Mouse (Mus musculus) frontal cortex, postnatal 25 days (tissue): Measurements from ENCODE around the gene Supt4a.
A peak's percentile ranks its signal among the peaks of the same experiment; 100 is the strongest.

Source experiments
- DNase-seq, 2 experiments: peaks; one replicate each; pipeline ENCODE4 v3.0.0; 2022; ENCODE audit warnings: low spot score in 2 of 2

Gene Supt4a

DNA sequence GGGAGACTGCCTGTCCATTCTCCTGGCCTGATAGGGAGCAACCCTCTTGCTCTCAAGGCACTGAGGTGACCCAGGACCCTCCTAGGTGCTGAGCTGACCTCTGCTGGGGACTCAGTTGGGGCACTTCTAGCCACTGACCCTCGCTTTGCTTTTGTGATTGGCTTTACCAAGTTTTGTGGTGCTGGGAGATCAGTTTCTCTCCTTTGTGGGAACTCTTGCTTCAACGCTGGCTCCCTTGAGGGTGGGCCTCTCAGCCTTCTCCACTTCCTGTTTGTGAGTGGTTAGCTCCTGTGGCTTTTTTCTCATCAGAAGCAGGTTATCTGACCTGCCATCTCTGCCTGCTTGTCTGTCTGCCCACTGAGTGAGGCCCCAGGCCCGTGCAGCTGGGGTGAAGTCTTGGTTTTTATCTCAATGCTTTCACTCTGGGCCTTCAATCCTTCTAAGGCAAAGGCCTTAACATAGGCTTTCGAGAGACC, 14.2 kb downstream of the Supt4a start:
- no peak for DNase-seq

DNA sequence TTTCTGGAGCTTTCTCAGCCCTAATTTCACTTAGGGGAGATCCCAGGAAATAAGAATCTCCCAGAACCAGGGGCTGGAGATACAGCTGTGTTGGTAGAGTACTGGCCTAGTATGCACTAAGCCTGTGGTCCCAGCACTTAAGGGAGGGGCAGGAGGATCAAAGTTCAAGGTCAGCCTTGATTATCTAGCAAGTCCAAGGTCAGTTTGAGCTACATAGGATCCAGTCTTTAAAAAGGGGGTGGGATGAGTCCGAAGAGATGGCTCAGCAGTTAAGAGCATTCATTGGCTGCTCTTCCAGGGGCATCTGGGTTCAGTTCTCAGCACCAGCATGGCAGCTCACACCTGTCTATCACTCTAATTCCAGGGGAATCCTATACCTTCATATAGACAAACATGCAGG, 15.0 kb downstream of the Supt4a start:
- no peak for DNase-seq

DNA sequence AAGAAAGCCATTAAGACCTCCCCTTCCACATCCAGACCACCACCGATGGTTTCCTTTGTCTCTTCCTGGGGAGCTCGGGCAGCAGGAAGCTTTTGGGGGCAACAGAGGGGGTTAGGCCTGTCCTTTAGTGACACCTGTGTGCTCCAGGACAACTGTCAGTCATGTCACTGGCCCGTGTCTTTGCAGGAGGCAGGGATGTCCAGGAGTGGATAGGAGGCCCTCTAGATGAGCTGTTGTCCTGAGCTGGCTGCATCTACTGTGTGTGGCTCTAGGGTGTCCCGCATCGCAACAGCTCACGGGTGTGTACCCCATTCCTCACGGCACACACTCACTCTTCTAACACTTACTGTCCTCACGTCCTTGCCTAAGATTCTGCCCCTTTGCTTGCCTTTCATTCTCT, 15.9 kb downstream of the Supt4a start:
- no peak for DNase-seq

DNA sequence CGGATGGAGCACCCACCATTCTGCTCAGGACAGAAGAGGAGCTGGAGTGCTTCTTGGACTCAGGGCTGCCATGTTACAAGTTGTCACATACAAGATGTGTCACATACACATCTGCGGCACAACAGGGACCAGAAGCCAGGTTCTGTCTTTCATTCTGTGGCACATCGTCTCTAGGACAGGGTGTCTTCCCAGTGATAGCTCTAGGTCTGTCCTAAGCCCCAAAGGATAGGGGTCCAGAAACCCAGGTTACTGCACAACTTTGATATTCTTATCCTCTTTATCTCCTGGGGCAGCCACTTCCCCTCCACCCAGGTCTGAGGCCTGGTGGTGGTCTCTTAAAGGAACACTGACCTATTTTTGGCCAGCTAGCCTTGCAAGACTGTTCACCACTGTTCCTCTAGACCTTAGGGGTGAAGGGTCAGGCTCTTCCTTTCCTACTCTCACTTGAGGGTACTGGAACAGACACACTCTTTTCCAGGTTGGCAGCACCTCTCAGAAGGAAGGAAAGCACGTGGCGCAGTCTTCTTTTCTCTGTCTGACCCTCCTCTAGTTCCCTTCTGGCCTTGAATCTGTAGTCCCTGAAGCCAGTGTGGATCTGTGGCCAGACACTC, 16.6 kb downstream of the Supt4a start:
- DNase-seq: no peak

DNA sequence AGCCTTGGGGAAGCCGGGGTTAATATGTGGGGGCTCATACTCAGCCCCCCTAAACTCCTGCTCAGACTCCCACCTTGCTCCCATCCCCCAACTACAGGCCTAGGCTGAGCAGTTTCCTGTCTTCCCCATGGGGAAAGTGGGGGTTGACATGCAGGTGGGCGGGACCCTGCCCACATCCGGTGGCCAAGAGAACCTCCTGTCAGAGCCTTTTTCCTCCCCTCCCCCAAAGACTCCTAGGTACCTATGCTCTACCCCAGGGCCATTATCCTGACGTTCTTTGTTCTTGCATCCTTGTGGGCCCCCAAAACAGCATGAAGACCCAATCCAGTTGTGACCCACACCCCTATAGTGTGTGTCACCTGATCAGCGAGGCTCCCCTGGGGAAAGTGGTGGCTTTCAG, 17.3 kb downstream of the Supt4a start:
- DNase-seq: no peak

DNA sequence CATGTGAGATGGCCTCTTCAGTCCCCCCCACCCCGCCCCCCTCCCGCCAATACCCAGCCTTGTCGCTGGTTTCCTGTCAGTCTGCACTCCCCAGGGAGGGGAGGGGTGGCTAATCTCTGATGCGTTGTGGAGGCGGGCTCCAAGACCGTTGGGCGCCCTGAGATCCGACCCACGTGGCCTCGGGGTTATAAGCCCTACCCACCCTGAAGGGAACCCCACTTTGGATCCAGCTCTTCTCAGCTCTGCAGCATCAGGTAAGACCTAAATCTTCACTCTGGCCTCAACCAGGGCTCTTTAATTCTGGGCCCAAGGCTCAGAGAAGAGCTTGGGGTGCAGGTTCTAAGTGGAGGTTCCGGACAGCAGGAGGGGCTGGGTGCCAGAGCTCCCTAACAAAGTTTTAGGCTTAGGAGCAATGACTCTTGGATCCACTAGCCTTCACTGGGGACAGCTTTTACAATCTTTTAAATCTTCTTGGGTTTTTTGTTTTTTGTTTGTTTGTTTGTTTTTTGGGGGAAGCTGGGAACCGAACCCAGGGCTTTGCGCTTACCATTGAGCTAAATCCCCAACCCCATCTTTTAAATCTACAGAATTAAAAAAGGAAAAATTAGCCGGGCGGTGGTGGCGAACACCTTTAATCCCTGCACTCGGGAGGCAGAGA, 18.1 kb downstream of the Supt4a start:
- DNase-seq: no peak

DNA sequence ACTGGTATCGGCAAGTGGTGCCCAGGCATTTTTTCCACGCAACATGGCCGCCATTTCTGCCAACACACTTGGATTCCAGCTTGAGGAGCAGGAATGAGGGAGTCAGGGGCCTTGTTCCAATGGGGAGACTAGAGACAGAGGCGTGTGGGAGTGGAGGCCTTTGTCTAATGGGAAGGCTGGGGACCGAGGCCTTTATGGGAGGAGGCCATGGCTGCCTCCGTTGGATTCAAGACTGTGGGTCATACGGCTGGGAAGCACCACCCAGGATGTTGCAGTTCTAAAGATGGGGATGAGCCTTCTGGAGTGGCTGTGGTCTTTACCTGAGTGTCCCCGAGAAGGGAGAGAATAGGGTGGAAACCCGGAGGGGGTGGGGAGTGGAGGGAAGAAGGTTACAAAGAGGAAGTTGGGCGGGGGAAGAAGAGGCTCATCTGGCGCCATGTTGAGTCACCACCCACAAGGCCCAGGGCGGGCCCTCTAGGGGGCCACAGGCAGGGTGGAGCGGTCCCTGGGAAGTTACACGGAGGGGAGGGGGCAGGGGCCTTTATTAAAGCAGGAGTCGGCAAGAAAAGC, 19.0 kb downstream of the Supt4a start:
- no peak for DNase-seq

DNA sequence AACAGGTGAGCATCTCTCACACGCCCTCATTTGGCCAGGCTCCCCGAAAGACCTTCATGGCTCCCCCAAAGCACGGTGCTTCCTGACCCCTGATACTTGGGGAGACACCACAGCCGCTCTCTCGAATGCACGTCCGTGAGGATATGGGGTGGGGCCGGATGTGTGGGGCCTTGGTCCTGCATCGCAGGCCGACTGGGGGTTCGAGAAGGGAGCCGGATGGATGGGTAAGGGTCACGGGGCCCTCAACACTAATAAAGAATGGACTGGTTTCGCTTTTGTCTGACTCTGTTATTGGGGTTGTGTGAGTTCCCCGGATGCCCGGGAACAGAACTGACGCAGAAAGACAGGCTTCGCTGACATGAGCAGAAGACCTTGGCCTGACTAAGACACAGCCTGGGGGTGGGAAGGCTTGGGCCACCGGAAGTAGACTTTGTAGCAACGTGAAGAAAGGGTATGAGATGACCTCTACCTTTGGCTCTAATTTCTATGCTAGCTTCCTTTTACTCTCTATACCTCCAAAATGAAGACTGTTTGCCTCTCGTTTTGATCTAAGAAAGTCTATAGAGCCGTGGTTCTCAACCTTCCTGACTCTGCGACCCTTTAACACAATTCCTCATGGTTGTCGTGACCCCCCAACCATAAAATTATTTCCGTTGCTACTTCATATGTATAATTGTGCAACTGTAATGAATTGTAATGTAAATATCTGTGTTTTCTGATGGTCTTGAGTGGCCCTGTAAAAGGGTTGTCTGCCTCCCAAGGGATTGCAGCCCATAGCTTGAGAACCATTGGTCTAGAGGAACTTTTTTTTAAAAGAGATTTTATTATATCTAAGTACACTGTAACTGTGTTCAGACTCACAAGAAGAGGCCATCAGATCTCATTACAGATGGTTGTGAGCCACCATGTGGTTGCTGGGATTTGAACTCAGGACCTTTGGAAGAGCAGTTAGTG, 19.9 kb downstream of the Supt4a start:
- no peak for DNase-seq

DNA sequence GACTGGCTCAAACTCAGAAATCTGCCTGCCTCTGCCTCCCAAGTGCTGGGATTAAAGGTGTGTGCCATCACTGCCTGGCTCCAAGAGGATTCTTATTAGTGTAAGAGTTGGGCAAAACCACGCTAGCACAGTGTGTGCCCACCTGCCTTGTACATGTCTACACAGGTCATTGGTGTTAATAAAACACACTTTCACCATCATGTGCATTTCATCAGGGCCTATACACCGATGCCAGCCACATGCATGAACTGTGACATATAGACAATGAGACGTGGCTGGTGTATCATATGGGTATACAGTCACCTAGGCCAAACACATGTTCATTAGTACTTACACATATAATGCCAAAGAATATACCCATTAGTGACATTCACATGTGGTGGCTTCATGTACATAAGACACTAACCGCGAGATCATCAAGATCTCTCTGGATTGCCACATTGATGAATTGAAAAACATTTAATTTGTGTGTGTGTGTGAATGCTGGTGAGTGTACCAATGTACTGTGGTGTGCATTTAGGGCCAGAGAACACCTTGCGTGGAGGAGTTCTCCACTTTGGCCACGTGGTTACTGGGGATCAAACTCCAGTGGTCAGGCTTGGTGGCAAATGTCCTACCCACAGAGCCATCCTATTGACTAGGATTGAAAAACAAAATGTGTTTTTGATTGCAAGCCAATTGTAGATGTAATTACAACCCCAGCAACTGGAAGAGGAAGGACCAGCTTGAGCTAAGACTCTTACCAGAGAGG, 21.0 kb downstream of the Supt4a start:
- no peak for DNase-seq

DNA sequence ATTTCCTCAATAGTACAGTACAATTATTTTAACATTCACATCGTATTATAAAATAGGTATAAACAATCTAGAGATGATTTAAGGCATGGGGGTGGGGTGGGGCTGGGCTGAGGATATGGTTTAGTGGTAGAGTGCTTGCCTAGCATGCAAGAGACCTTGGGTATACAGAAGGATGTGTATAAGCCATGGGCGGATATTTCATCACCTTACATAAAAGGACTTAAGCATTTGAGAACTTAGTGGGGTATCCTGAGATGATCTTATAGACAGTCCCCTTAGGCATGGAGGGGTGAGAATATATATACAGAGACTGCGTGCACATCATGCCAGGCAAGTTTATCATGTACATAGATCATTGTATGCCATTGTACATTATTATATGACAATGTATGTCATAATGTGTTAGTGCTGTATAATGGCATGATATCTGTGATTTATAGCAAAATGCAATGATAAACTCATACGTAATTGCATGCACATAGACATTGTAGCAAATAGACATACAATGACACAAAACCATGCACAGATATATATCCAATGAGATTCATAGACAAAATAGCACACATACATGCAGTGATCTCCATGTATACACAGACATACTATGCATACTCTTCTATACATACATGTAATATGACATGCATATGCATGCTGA, 21.7 kb downstream of the Supt4a start:
- DNase-seq: no peak

DNA sequence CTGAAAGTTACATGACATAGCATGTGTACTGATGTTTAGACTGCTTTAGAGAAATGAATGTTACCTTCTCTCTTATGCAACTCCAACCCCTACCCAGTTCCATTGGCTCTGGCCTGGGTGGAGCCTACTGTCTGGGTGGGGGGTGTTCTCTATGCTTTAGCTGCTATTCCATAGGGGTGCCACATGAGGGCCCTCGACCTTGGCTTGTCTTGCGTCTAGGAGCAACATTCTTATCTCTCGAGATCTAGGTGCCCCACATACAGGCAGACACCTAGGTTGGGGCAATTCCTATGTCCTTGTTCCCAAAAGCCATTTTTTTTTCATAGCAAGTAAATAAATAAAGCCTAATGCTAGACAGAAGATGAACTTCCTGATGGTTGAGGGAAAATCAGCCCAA, 22.3 kb downstream of the Supt4a start:
- DNase-seq: peak in 1 of 2 experiments; percentile 37

DNA sequence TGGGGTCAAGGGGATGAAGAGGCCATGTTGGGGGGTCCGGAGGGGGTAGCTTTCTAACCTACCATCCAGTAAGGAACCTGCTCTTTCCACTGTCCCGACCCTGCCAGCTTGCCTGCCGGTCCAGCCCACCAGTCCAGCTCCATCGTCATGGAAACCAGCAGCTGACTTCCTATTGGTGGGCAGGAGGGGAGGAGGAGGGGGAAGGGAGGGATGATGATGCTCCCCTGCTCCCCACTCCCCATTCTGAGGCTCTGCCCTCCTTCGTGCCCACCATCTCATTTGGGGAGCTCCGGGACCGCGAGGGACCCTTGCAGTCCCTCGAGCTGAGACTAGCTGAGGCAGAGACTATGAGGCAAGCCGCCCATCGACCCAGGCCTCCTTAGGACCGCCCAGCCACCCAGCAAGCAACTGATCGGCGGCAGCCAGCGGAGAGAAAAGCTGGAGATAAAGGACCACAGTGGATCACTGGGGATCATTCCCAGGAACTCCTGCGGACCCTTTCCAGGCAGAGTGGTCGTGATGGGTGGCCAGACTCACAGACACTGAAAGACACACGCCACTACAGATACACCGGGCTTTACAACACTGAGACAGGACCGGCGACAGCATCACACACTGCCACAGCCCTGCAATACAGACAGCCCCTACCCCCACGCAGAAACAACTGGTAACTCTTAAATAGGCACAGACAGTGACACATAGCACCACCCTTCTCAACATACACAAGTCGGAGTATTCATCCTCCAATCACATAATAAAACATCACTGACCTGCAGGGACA, 23.1 kb downstream of the Supt4a start, which contains the start of gene Tspoap1:
TSS of gene Tspoap1 (plus strand) at position 241 of the 781 bp plus-strand sequence.
- DNase-seq: peak in 1 of 2 experiments; percentile 47

DNA sequence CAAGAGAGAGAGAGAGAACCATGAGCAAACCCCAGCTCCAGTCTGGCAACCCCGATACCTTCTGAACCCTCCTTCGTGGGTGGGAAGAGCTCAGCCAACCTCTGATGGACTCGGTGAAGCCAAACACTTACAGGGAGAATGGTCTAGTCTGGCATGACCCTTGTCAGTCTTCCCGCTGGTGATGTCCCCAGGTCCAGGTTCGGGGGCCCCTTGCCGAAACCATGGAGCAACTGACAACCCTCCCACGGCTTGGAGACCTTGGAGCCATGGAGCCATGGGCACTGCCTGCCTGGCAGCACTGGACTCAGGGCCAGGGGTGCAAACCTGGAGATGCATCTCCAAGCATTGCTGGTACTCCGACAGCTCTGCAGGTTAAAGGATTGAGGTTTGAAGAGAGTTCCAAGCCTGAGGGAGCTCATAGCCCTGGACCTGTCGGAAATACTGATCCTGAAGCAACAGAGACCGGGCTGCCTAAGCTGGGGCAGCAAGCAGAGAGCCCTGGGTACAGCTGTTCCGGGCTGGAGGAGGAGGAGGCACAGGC, 23.9 kb downstream of the Supt4a start:
- no peak for DNase-seq

DNA sequence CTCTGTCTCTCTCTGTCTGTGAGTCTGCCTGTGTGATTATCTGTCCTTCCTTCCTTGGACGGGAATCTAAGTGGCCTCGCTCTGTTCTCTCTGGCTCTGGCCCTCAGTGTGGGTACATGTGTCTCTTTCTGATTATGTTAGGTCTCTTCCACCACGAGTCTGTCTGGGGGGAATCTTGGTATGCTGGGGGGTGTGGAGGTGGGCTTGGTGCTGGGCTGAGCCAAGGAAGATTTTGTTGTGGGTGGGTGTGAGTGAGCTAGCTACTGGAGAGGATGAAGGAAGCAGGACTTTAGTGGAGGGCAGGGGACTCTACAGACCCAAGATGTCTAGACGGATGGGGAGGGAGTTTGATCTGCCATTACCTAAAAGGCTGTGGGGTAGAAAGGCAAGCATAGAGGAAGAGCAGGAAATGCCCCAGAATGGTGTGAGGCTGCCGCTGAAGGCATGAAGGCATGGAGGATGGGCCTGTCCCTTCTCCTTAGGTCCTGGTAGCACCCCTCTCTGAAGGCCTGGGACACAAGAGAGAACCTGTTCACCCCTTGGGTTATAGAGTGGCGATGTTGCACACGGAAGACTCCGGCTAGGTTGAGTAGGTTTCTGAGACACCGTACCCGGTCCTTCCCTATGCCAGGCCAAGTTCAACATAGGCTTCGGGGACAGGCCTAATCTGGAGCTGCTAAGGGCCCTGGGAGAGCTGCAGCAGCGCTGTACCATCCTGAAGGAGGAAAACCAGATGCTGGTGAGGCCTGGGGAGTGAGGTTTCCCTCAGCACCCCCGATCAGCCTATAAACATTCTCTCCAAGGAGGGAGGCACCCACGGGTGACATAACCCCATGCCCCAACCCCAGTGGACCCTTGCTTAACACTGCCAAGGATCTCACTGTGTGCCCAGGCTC, 24.7 kb downstream of the Supt4a start:
- no peak for DNase-seq

DNA sequence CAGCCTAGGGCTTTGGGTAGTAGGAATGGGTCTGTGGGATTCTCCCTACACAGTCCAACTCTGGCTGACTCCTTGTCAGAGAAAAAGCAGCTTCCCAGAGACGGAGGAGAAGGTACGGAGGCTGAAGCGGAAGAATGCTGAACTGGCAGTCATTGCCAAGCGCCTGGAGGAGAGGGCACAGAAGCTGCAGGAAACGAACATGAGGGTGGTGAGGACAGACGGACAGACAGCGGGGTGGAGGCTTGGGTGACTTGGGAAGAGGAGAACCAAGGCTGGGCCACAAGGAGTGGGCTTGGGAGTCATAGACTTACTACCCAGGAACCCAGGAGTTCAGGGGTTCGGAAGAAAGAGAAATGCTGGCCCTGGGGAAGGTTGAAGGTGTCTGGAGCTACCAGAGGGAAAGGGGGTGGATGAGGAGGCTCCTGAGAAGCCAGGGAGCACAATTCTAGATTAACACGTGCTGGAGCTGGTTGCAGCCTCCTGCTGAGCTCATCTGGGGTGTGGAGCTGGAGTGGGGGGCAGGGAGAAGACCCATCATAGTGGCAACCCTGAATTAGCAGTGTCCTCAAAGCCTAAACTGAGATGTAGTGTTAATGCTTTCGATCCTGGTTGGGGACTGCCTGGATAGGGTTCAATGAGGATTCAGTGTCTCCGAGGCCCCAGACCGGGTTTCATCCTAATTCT, 25.5 kb downstream of the Supt4a start:
- DNase-seq: no peak

DNA sequence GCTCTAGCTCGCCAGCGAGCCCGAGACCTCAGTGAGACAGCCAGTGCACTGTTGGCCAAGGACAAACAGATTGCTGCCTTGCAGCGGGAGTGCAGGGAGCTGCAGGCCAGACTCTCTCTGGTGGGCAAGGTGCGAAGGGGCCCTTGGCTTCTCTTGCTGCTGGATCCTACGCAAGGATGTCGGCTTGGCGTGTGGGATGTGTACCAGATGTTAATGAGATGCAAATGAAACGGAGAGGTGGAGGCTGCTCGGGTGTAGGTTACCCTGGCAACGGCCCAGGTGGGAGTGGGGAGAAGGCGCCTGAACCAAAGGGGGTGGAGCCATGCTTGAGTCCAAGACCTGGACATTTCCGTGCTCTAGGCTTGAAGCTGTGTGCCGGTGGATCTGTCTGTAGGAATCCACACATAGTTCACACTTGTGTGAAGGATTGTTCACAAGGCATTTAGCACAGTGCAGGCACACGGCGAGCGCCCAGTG, 26.2 kb downstream of the Supt4a start:
- peak; percentile 68 to 74 for DNase-seq

DNA sequence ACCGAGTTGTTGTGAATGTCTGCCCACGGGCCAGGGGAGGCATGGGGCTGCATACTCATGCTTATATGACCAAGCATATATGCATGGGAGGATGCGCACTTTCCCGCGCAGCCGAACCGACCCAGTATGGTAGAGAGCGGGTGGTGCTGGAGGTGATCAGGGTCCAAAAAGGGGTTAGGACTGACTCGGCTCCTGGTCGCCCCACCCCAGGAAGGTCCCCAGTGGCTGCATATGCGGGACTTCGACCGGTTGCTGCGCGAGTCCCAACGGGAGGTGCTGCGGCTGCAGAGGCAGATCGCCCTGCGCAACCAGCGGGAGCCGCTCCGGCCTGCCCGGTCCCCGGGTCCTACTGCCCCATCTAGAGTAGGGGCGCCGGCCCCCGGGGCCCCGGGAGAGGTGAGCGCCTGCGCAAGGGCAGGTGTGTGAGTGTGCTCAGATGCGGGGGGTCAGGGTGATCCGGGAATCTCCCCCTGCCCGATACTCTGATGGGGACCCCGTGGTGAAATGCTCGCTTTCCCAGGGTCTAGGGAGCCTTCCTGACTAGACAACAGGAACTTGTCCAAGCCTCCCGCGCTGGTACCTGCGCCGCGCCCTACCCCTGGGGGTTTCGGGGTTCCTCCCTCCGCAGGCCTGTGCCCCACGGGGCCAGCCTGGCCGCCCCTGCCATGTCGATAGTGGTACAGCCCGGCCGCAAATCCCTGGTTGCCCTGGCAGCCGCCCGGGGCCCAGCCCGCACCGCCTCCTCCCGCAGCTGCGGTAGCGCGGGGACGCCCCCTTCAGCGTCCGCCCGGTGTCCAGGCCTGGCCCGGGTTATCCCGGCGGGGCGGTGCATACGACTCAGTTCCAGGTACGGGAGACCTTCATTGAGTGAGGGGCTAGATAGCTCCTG, 26.9 kb downstream of the Supt4a start:
- peak in 1 of 2 experiments; percentile 36 for DNase-seq
